ENCODE assay signal across 1 mouse cellular context in the genomic region with DNA sequence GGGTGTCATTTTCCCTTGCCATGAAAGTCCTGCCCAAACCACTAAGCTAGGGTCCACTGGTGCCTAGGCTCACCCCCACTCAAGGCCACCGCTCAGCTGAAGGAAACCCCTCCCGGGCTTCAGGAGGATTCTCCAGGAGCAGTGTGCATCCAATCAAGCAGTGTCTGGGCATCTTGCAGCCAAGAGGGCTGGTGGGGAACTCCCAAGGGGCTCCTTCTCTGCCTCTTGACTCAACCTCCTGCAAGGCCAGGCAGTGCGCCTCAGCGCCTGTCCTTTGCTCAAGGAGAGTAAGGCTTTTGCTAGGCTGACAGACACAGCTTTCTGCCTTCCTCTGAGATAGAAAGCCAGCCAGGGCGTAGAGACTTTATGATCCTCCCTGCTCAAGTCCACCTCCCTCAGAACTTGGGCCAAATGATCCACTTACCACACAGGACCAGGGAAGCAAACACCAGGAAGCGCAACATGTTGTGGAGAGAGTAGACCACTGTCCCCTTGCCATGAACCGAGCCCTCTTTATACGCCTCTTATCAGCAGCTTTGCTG.
TF ChIP-seq lines count a peak whose summit lies in the region.

A gene (minus strand): TSS at position 492 of the 542 bp plus-strand sequence.

TF ChIP-seq in MEL, 35 proteins besides CTCF, POLR2A, EP300 and RAD21 (continued from another document):
- TF ChIP-seq USF1 (IDR thresholded peaks at IDR 0.05; ENCODE audit: low read depth, low read length) (no peak), RCOR1 (IDR thresholded peaks at IDR 0.05; ENCODE audit: low read depth, low read length) (no peak)
